Comparison of ENCODE assay signal across 10 mouse cellular contexts in the genomic region with DNA sequence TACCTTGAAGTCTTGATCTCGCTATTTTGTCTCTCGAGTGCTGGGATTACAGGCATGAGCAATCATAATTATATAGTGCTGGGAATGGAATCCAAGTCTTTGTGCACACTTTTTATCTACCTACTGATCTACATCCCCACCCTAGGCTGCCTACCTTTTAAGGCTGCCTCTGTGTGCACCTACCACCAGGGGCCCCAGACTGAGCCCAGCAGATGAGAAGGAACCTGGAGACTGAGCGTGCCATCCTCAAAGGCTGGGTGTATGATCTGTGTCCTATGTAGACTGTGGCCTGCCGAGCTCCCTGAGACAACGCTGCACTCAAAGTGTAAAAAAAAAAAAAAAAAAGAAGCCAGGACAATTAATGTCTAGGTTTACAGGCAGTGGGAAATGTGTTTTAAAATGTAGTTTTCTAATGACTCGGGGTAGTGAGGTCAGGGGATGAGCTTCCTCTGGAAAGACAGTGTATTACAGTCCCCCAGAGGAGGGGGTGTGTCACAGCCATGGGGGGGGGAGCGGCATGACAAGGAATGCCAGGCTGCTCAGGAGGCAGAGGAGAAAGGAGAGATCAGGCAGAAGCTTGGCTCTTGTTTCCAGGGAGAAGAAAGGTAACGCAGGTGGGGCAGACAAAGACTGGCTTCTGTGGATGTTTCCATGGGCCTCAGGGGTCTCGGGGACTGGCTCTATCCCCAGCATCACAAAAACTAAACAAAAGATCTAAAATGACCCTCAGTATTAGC.
DNase-seq lines count a peak whose midpoint lies in the region; ATAC-seq and TF ChIP-seq lines count a peak whose summit lies in the region.
"Had no signal": no experiment of that assay in that cellular context is flagged by ENCODE, and none has a peak within 500 bp of the region (broad histone marks: within the 10 kb centered on the region; RNA-seq: fewer than 3 reads in every experiment).

No protein-coding gene starts in this region.

- H3K36me3 ChIP-seq in heart, embryonic 14.5 days (ENCODE audit: control insufficient read depth, insufficient read depth, low read length): 0 out of 2 replicates have a peak, but pooled peaks cover 5% of the 10 kb centered on the region
- no peaks in the 10 kb centered on the region for H3K36me3 ChIP-seq in forebrain, postnatal 0 days (ENCODE audit: insufficient read depth)
- H3K36me3 ChIP-seq: liver, embryonic 13.5 days had no signal

- peak overlapping the region; percentile 42 to 44 for H3K4me3 ChIP-seq in heart, embryonic 14.5 days (ENCODE audit: control insufficient read depth in 1 of 2, insufficient read depth in 1 of 2, low read depth in 1 of 2, low read length in 2 of 2)
- H3K4me3 ChIP-seq in forebrain, postnatal 0 days (ENCODE audit: low read depth, low read length): peak overlapping the region; percentile 29
- H3K4me3 ChIP-seq: liver, embryonic 13.5 days had no signal

- peak; percentile 46 for TF ChIP-seq CTCF in forebrain, postnatal 0 days (IDR thresholded peaks at IDR 0.05; ENCODE audit: low read depth)

- no peak for ATAC-seq in heart, embryonic 14.5 days (ENCODE audit: insufficient number of reproducible peaks, insufficient read depth, low FRiP score, low read depth)
- ATAC-seq in forebrain, postnatal 0 days: peak; percentile 65

- WGBS in heart, embryonic 14.5 days: 43% methylated on average over 9 of the region's 9 CpGs
- WGBS in forebrain, postnatal 0 days: 26% methylated on average over 9 of the region's 9 CpGs

- peak overlapping the region; percentile 74 for H3K9ac ChIP-seq in heart, embryonic 14.5 days (ENCODE audit: low read length)
- peak overlapping the region; percentile 50 for H3K9ac ChIP-seq in forebrain, postnatal 0 days
- H3K9ac ChIP-seq: liver, embryonic 13.5 days had no signal

- peaks cover 59 to 73% of the 10 kb centered on the region in 2 experiments for H3K4me1 ChIP-seq in heart, embryonic 14.5 days (ENCODE audit: control insufficient read depth in 2 of 2, insufficient read depth in 2 of 2, low read length in 2 of 2)
- H3K4me1 ChIP-seq in forebrain, postnatal 0 days (ENCODE audit: insufficient read depth): peaks cover 31% of the 10 kb centered on the region
- H3K4me1 ChIP-seq: liver, embryonic 13.5 days had no signal

- H3K27ac ChIP-seq in heart, embryonic 14.5 days (replicated peaks in 1 of 2; ENCODE audit: control insufficient read depth in 1 of 2, insufficient read depth in 1 of 2, low read depth in 2 of 2, low read length in 2 of 2): peak overlapping the region; percentile 89 to 92
- peak overlapping the region; percentile 92 for H3K27ac ChIP-seq in forebrain, postnatal 0 days (ENCODE audit: low read depth, low read length)
- H3K27ac ChIP-seq: liver, embryonic 13.5 days had no signal

- peak overlapping the region; percentile 70 for H3K4me2 ChIP-seq in heart, embryonic 14.5 days (ENCODE audit: low read length)
- peak overlapping the region; percentile 52 for H3K4me2 ChIP-seq in forebrain, postnatal 0 days (ENCODE audit: low read depth)
- H3K4me2 ChIP-seq: liver, embryonic 13.5 days had no signal

- DNase-seq in heart, adult 8-10 months (ENCODE audit: low spot score): no peak
- peak; percentile 38 for DNase-seq in right cerebral cortex, postnatal 25 days
- DNase-seq in right cerebral cortex, postnatal 36 days (ENCODE audit: low spot score in 2 of 2): no peak
- DNase-seq in forebrain, postnatal 0 days: peak; percentile 67
- DNase-seq in adrenal gland, postnatal 36 days: no peak
- DNase-seq in thymus, adult 18-20 months: no peak
- DNase-seq: kidney, adult 8-10 months; liver, embryonic 13.5 days; thymus, postnatal 4 days had no signal

- H3K9me3 ChIP-seq in heart, embryonic 14.5 days (ENCODE audit: control insufficient read depth, low read length): no peaks in the 10 kb centered on the region
- H3K9me3 ChIP-seq in forebrain, postnatal 0 days (ENCODE audit: low read length): no peaks in the 10 kb centered on the region
- H3K9me3 ChIP-seq: liver, embryonic 13.5 days had no signal

- no peaks in the 10 kb centered on the region for H3K27me3 ChIP-seq in heart, embryonic 14.5 days (ENCODE audit: control insufficient read depth, insufficient read depth, low read length)
- no peaks in the 10 kb centered on the region for H3K27me3 ChIP-seq in forebrain, postnatal 0 days (ENCODE audit: insufficient read depth, low read length)

Comparison
In these comparisons a context has a peak if more than half of its experiments do, and no peak if none do; other contexts are left out.
1. DNase-seq: peak in right cerebral cortex, postnatal 25 days (single experiment) and forebrain, postnatal 0 days (single experiment); none in heart, adult 8-10 months (single experiment), right cerebral cortex, postnatal 36 days (0 of 2), adrenal gland, postnatal 36 days (0 of 2) and thymus, adult 18-20 months (0 of 2).